Mouse (Mus musculus): ENCODE data around the gene Nyap1.
A peak's percentile ranks its signal among the peaks of the same experiment; 100 is the strongest.
"Not testable (repeated sequence)": the region's sequence is repeated elsewhere in the genome, so short reads cannot be mapped to it uniquely, and the experiment has no call there.

Gene Nyap1

DNA sequence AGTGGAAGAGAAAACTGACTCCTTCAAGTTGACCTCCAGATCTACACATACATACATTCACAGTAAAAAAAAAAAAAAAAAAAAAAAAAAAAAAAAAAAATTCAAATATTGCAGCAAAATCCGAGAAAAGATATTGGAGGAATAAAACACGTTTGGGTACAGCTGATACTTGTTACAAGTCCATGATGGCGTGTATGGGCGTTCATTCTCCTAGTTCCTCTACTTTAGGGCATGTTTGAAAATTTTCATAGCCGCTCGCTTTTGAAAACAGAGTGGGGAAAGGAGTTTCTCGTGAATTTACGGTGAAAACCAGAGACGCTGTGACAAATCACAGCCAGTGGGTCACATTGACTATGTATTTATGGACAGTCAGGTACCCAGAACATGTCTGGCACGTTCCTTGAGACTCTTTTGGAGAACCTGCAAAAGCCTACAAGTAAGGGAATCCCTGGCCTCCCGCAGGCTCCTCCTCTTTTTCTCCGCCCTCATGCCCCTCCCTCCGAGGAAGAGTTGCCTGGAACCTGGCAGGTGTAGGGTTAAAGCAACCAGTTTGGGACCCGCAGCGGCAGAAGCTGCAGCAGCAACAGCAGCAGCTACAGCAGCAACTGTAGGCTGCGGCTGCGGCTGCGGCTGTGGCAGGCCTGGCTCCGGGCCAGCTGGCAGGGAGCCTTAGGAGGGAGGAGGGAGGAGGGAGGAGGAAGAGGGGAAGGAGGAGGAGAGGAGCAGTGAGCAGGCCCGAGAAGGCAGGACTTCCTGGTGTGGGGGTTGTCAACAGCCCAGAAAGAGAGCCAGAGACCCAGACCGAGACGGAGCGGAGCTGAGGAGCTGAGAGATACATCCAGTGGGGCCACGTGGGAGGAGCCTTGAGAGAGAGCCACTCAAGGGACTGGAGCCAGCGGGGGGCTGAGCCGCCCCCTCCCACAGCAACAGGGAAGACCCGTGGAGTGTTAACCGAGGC lies 4.1 kb upstream of the Nyap1 start, which contains the start of gene Tsc22d4:
Tsc22d4 (plus strand) TSS at position 517 of the 958 bp plus-strand sequence.
- no peak for DNase-seq (ENCODE audit: extremely low spot score, low read depth, low spot score)

DNA sequence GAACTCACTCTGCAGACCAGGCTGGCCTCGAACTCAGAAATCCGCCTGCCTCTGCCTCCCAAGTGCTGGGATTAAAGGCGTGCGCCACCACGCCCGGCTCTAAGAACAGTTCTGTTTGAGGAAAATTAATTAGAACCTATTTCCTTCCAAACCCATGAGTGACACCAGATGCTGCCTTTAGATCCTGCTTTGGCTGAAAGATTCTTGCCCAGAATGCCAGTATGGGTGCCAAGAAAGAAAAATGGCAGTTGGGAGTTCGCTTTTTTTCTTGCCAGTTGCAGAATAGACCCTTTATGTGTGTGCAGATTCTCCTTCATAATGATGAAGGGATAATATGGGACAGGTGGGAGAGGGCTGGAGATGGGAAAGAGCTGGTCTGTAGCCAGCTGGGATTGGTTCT lies 2.8 kb upstream of the Nyap1 start:
- no peak for DNase-seq (ENCODE audit: extremely low spot score, low read depth, low spot score)

DNA sequence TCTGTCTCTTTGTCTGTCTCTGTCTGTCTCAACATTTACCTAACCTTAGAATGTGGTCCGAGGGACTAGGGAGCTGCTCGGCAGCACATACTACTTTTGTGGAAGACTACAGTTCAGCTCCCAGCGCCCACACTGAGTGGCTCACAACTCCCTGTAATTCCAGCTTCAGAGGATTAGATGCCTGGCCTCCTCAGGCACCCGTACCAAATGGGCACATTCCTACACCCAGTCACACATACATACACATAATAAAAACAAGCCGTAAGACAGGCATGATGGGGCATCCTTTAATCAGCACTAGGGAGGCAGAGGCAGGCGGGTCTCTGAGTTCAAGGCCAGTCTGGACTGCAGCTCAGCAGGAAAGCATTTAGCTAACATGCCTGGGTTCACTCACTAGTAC lies 1.4 kb upstream of the Nyap1 start:
- DNase-seq (ENCODE audit: extremely low spot score, low read depth, low spot score): no peak

DNA sequence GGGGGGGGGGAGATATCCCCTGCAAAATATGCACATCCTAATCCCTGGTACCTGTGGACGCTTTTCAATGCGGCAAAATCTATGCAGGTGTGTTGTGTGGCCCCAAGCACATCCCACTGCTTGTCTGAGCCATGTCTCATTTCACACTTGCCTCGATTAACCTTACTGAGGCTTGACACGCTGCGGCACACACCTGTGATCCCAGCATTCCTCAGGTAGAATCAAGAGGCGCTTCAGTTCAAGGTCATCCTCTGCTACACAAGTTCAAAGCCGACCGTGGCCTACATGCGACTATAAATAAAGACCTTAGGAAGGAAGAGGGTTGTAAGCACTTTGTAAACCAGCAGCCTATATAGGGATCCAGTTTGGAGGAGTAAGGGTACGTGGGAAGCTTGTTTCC lies 641 bp upstream of the Nyap1 start:
- DNase-seq (ENCODE audit: extremely low spot score, low read depth, low spot score): no peak

DNA sequence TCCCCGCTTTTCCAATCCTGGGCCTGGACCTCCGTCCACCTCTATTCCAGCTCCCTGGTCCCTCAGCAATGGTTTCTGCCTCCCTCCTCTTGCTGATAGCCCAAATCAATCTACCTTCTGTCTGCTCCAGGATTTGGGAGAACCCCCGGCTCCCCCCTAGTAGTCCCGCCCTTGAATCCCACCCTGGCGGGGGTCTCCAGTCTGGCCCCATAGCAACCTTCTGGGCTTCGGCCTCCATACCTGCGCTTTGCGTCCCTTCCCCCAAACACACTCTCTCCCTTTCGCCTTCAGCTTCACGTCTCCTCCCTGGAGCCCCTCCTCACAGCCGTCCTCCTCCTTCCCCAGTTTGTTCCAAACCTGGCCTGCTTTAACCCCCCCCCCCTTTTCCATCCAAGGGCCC lies 901 bp downstream of the Nyap1 start:
- no peak for DNase-seq (ENCODE audit: extremely low spot score, low read depth, low spot score)

DNA sequence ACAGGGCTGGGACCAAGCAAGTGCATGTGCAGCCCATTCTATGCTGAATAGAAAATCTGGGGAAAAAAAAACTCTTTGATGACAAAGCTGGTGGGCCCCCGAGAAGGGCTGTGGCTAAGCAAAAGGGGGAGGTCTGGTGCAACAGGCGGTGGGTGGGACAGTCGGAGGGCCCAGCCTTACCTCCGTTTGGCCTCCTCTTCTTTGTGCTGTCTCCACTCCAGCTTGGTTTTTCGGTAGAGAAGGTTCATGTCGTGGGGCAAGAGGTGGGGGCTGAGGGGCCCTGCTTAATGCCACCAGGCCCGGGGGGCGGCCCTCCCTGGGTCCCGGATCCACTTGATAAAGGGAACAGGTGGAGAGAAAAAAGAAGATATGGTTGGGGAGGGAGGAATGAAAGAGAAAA lies 1.9 kb downstream of the Nyap1 start:
- no peak for DNase-seq (ENCODE audit: extremely low spot score, low read depth, low spot score)

DNA sequence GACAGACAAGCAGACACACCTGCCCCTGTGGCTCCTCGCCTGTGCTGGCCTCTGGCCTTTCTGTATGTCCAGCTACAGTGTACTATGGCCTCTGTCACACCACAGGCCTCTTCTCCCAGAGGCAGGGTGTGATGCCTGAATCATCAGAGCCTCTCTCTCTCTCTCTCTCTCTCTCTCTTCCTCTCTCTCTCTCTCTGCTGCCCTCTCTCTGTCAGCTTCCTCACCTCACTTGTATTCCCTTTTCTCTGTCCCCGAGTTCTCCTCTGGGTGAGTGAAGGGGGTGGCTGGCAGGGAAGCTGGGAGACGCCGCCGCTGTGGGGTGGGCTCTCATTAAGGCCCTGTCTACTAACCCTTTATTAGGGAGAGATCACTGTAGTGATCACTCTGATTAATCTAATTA lies 2.9 kb downstream of the Nyap1 start:
- no peak for DNase-seq (ENCODE audit: extremely low spot score, low read depth, low spot score)

DNA sequence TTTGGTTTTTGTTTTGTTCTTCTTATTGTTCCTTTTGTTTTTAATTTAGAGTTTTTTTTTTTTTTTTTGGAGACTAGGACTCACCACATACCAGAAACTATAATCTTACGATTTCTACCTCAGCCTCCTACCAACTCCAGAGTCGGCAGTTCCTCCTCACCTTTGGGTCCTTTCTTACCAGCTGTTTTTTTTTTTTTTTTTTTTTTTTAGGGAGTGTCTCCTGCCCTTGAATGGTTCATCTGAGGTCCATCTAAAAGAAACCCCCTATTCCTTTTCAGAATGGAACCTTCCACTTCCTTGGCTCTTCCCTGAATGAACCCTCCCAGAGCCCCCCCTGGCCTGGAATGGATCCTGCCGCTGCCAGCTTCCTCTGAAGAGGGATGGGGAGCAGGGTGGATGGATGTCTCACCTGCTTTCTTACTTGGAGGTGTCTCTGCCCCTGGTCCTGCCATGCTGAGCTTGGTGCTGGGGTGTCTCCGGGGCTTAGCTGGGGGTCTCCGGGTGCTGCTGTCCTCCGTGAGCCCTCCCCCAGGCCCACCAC lies 3.9 kb downstream of the Nyap1 start:
- DNase-seq (ENCODE audit: extremely low spot score, low read depth, low spot score): no peak

DNA sequence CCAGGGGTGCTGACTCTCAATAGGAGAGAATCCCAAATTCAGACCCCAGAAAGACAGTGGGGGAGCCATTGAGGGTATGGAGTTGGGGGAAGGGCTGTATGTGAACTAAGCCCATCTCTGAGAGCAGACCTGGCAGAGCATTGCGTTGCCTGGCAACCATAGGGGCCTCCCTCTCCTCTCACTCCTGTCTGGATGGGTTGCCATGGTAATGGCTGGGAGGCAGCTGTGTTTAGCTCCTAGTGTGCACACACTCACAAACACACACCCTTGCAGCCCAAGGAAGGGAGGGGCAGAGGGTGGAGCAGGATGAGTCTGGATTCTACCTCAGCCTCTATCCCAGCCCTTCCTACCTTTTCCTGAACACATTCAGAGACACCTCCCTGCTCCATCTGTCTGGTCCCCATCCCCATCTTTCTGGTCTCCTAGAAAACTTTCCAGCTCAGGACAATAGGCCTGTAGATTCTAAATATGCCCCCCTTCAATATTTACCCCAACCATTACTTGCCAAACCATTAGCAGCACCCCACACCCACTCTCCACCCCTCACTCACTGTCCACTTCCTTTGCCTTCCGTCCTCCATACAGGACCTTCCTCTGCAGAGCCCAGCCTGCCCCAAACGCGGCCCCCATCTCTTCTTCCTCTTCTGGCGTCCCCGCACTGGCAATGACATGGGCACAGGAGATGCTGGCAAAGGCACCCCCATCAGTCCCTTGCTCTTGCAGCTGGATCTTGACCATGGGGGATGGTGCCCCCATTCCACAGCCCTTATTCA lies 6.9 kb downstream of the Nyap1 start:
- DNase-seq (ENCODE audit: extremely low spot score, low read depth, low spot score): peak; percentile 62

DNA sequence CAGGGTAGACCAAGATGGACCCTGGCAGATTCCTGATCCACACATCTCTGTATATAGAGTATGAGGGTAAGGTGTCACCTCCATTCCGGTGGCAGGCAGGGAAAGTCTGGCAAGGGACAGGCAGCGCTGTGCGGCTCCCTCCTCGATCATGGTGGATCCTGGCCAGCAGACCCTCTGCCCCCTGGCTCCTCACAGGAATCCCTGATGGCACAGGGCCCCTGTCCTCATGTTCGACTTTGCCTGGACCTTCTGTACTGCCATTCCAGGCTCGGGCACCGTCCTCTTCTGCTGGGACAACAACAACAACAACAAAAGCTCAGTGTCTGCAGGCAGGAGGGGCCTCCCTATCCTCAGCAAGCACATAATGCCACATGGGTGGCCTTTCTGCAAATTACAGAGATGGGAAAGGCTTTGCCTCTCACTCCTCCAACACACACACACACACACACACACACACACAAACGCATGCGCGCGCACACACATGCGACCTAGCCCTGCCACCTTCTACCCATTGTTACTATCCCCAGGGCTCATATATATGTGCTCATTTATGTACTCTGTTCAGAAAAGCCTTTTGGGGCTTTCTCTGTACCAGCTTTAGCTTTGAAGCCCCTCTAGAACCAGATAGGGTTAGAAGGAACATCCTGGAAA lies 7.6 kb downstream of the Nyap1 start:
- no peak for DNase-seq (ENCODE audit: extremely low spot score, low read depth, low spot score)

DNA sequence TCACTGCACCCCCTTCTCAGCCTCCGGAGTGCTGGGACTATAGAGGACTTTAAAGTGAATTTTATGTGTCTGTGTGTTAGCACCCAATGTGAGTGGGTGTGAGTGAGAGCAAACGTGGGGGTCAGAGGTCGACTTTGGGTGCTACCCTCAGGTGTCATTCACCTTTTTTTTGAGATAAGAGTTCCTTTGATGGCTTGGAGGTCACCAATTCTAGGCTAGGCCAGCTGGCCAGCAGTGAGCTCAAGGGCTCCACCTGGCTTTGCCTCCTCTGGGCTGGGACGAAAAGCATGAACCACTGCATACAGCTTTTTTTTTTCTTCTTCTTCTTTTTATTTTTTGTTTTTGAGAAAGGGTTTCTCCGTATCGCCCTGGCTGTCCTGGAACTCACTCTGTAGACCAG lies 14.6 kb downstream of the Nyap1 start:
- DNase-seq (ENCODE audit: extremely low spot score, low read depth, low spot score): no peak

DNA sequence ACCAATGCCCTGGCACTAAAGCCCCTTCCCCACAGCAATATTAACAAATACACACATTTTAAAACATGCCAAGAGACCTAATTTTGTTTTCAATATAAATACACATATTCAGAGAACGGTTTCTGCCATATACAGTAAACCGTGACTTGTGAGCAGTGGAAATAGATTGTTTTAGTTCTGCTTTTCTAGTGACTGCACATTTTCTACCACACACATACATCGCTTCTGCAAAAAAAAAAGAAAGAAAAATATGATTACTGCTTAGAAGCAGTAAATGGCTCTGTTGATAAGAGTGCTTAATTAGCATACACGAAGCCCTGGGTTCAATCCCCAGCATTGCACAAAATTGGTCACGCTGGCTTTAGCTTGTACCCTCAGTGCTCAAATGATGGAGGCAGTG lies 17.6 kb downstream of the Nyap1 start:
- DNase-seq (ENCODE audit: extremely low spot score, low read depth, low spot score): no peak

DNA sequence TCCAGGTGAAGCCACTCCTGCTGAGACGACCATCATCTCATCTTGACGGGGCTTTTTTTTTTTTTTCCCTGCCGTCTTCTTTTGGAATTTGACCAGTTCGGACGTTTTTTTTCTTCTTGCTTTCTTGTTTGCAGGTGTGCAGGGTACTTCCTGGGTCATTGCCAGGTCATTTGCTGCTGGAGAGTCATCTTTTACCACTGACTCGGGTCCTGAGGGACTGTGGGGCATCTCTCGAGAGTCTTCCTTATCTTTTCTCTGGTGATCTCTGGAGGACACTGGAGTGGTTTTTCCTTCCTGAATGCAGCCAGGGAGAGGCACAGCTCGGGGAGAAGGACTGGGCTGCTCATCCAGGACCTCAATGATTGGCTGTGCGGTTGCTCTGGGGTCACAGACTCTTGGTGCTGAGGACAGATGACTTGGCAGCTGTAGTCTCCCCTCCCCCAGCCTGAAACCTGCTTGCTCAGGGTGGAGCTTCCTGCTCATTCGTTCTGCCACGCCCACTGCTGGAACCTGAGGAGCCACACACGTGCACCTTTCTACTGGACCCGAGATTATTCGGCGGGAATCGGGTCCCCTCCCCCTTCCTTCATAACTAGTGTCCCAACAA lies 20.7 kb downstream of the Nyap1 start:
- DNase-seq (ENCODE audit: extremely low spot score, low read depth, low spot score): not testable (repeated sequence)

DNA sequence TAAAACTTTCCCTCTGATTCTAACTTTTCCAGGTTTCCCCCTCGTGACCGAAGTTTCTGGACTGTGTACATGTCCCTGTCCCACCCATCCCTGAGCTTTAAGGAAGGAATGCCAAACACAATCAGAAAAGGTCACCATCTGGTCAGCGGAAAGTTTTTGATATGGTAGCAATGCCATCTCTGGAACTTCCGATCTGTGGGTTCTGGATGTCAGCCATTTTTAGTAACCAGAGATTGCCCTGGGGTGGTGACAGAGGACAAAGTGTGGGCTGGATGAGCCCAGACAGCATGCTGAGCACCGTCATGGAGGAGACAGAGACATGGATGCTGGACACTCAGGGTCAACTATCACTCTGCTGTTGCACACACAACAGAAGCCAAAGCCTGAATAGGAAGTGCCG lies 22.3 kb downstream of the Nyap1 start:
- no peak for DNase-seq (ENCODE audit: extremely low spot score, low read depth, low spot score)

DNA sequence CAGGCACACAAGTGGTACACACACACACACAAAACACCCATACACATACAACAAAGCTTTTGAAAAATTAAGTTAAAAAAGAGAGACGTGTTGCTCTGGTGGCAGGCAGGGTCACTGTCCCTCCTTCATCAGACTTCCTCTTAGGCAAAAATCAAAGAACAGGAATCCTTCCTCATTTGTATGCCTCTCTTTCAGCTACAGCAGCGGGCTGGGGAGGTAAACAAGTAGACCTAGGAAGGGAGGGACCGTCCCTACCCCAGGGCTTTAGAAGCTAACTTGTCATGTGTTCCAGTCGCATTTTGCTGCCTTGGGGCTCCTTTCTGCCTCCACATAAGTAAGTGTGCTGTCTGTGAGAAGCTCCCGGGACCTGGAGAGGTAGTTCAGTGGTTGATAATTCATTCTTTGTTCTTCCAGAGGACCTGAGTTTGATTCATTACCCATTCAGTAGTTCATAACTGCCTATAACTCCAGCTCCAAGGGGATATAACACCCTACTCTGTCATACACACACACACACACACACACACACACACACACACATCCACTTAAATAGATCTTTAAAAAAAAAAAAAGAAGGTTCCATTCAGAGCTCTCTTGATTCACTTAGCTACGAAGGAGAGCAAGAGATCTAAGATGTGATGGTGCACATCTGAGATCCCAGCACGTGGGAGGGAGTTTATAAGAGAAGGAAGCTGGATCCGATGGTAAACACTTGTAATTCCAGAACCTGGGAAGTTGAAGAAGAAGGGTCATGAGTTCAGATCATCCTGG lies 23.2 kb downstream of the Nyap1 start:
- no peak for DNase-seq (ENCODE audit: extremely low spot score, low read depth, low spot score)

DNA sequence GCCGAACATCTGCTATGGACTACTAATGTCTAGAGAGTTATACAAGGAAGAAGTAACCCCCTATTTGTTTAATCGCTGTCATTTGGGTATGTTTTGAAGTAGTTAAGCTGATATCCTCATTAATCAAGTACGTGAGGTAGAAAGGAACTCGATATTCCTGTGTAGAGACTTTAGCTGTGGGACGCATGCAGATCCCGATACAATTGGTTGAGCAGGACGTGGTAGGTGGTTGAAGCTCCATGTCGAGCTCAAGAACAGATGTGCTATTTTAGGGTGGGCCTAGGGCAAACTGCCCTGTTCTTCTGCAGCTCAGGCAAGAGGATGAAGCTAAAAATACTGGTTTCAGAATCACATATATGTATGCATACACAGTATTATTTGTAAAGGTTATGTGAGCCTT lies 25.7 kb downstream of the Nyap1 start:
- no peak for DNase-seq (ENCODE audit: extremely low spot score, low read depth, low spot score)

DNA sequence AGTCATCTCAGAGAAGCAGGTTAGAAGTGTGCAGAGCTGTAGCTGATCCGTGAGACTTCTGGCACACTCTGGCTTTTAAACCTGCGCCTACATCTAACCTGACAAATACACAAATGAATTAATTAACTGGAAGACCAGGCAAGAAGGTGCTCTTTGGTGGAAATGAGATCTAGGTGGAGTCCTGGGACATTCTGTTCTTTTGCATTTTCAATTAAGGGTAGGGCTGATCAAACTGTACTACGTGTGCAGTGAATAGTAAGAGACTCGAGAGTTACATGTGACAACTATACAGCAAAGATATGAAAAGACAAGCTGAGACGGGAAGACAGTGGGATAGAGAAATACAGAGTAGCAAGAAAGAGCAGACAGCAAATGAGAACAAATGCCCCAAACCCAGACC lies 28.0 kb downstream of the Nyap1 start:
- no peak for DNase-seq (ENCODE audit: extremely low spot score, low read depth, low spot score)

DNA sequence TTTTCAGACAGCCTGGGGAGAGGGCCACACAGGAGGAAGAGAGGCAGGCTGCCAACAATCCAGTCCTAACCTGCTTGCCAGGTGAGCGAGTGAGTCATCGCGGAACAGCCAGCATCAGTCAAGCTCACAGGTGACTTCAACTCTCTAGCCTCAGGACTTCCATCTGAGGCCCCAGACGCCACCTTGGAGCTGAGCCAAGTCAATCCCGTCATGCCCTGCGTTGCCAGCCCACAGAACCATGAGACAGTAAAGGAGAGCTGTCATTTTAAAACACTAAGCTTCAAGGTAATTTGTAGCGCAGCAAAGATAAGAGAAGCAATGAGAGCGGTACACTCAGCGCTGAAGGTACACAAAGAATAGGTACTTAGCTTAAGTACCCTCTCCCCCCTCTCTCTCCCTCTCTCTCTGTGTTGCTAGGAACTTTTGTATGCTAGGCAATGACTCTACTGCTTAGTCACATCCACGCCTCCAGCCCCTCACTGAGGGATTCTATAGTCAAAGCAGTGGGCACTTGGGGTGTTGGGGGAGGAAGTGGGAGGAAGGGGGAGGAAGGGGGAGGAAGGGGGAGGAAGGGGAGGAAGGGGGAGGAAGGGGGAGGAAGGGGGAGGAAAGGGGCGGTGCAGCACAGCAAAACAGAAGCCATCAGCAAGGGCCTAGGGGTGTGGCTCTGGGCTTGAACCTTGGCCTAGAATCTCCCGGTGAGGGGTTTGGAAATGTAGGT lies 34.3 kb downstream of the Nyap1 start:
- no peak for DNase-seq (ENCODE audit: extremely low spot score, low read depth, low spot score)

DNA sequence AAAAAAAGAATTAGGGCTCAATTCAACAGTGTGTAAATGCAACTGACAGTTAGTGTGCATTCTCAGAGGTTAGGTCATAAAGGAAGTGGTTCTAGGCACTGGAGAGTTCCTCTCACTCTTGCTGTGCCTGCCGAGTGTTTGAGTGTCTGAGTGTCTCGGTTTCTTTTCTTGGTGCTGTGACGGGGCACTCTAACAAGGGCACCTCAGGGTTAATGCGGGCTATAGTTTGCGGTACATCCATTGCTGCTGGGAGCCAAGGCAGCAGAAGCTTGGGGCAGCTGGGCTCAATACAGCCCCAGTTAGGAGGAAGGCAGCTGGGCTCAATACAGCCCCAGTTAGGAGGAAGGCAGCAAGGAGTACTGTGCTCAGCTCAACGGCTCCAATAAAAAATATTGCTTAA lies 36.2 kb downstream of the Nyap1 start:
- DNase-seq (ENCODE audit: extremely low spot score, low read depth, low spot score): no peak

DNA sequence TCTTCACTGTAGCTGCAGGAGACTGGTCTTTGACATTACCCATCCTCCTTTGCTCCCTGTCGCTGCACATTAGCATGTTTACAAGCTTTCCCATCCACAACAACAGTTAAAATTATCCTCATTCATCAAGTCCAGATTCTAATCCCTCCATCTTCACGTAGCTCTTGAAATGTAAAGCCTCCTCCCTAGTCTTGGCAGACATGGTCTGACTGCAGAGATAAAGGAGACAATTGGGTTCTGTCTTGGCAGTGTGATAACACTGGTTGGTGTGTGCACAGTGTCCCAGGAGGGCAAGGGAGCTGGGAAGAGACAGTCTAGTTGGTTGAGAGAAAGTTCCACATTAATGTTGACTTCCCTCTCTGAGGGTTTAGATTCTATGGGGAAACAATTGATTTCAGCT lies 41.6 kb downstream of the Nyap1 start:
- DNase-seq (ENCODE audit: extremely low spot score, low read depth, low spot score): no peak
